Mouse (Mus musculus): ENCODE measurements around the gene Olfr640. TPM values are rescaled to one million over a fixed set of nuclear protein-coding genes. Genes with fewer than 3 reads are reported as not detected.

The Olfr640 gene
- not detected for polyA plus RNA-seq (2014; fragmentation: Illumina TruSeq; extraction: RNeasy Lipid Tissue Mini Kit (QIAGEN cat#74804); ENCODE audit: insufficient read depth, low read depth, low replicate concordance)

GRCm38 (mm10) chr7:104025473-104025872, at the start of gene Olfr640:
Olfr640 (minus strand) TSS chr7:104025573.

GRCm38 (mm10) chr7:104071769-104072168, 46.4 kb upstream of the Olfr640 start, which contains the start of gene Olfr644:
Olfr644 (minus strand) TSS chr7:104071869.

GRCm38 (mm10) chr7:104061345-104061744, 36.0 kb upstream of the Olfr640 start, which contains the start of gene 4930516K23Rik:
4930516K23Rik (minus strand) TSS chr7:104061445.

GRCm38 (mm10) chr7:104052566-104052965, 27.2 kb upstream of the Olfr640 start, which contains the start of gene Olfr642:
Olfr642 (minus strand) TSS chr7:104052666.

GRCm38 (mm10) chr7:104035145-104035544, 9.8 kb upstream of the Olfr640 start, which contains the start of gene Olfr641:
Olfr641 (plus strand) TSS chr7:104035445.

GRCm38 (mm10) chr7:104017203-104017602, 8.2 kb downstream of the Olfr640 start, which contains the start of gene Olfr639:
Olfr639 (minus strand) TSS chr7:104017303.

GRCm38 (mm10) chr7:103998446-103998845, 26.9 kb downstream of the Olfr640 start, which contains the start of gene Olfr638:
Olfr638 (plus strand) TSS chr7:103998746.

GRCm38 (mm10) chr7:103970852-103971251, 54.5 kb downstream of the Olfr640 start, which contains the start of gene Olfr635:
Olfr635 (plus strand) TSS chr7:103971152.

Other genes starting within 250 kb of the Olfr640 start
- not detected for gene Olfr68, start 245.9 kb downstream of the Olfr640 start, polyA plus RNA-seq (2014; fragmentation: Illumina TruSeq; extraction: RNeasy Lipid Tissue Mini Kit (QIAGEN cat#74804); ENCODE audit: insufficient read depth, low read depth, low replicate concordance)
- not detected for gene Olfr67, start 233.8 kb downstream of the Olfr640 start, polyA plus RNA-seq (2014; fragmentation: Illumina TruSeq; extraction: RNeasy Lipid Tissue Mini Kit (QIAGEN cat#74804); ENCODE audit: insufficient read depth, low read depth, low replicate concordance)
- 3,244 TPM for gene Hbb-bt, start 211.6 kb downstream of the Olfr640 start, polyA plus RNA-seq (2014; fragmentation: Illumina TruSeq; extraction: RNeasy Lipid Tissue Mini Kit (QIAGEN cat#74804); ENCODE audit: insufficient read depth, low read depth, low replicate concordance)
- gene Hbb-bs, start 197.5 kb downstream of the Olfr640 start, polyA plus RNA-seq (2014; fragmentation: Illumina TruSeq; extraction: RNeasy Lipid Tissue Mini Kit (QIAGEN cat#74804); ENCODE audit: insufficient read depth, low read depth, low replicate concordance), result 22,942 TPM
- not detected for gene Hbb-bh2, start 185.1 kb downstream of the Olfr640 start, polyA plus RNA-seq (2014; fragmentation: Illumina TruSeq; extraction: RNeasy Lipid Tissue Mini Kit (QIAGEN cat#74804); ENCODE audit: insufficient read depth, low read depth, low replicate concordance)
- gene Hbb-bh1, start 182.4 kb downstream of the Olfr640 start, polyA plus RNA-seq (2014; fragmentation: Illumina TruSeq; extraction: RNeasy Lipid Tissue Mini Kit (QIAGEN cat#74804); ENCODE audit: insufficient read depth, low read depth, low replicate concordance), result not detected
- gene Hbb-y, start 172.4 kb downstream of the Olfr640 start, polyA plus RNA-seq (2014; fragmentation: Illumina TruSeq; extraction: RNeasy Lipid Tissue Mini Kit (QIAGEN cat#74804); ENCODE audit: insufficient read depth, low read depth, low replicate concordance), result not detected
- not detected for gene Olfr66, start 139.3 kb downstream of the Olfr640 start, polyA plus RNA-seq (2014; fragmentation: Illumina TruSeq; extraction: RNeasy Lipid Tissue Mini Kit (QIAGEN cat#74804); ENCODE audit: insufficient read depth, low read depth, low replicate concordance)
- gene Olfr64, start 131.1 kb downstream of the Olfr640 start, polyA plus RNA-seq (2014; fragmentation: Illumina TruSeq; extraction: RNeasy Lipid Tissue Mini Kit (QIAGEN cat#74804); ENCODE audit: insufficient read depth, low read depth, low replicate concordance), result not detected
- gene Olfr65, start 122.1 kb downstream of the Olfr640 start, polyA plus RNA-seq (2014; fragmentation: Illumina TruSeq; extraction: RNeasy Lipid Tissue Mini Kit (QIAGEN cat#74804); ENCODE audit: insufficient read depth, low read depth, low replicate concordance), result not detected
- gene Olfr631, start 96.7 kb downstream of the Olfr640 start, polyA plus RNA-seq (2014; fragmentation: Illumina TruSeq; extraction: RNeasy Lipid Tissue Mini Kit (QIAGEN cat#74804); ENCODE audit: insufficient read depth, low read depth, low replicate concordance), result not detected
- not detected for gene Olfr632, start 91.2 kb downstream of the Olfr640 start, polyA plus RNA-seq (2014; fragmentation: Illumina TruSeq; extraction: RNeasy Lipid Tissue Mini Kit (QIAGEN cat#74804); ENCODE audit: insufficient read depth, low read depth, low replicate concordance)
- not detected for gene Olfr633, start 81.1 kb downstream of the Olfr640 start, polyA plus RNA-seq (2014; fragmentation: Illumina TruSeq; extraction: RNeasy Lipid Tissue Mini Kit (QIAGEN cat#74804); ENCODE audit: insufficient read depth, low read depth, low replicate concordance)
- gene Olfr635, start 54.4 kb downstream of the Olfr640 start, polyA plus RNA-seq (2014; fragmentation: Illumina TruSeq; extraction: RNeasy Lipid Tissue Mini Kit (QIAGEN cat#74804); ENCODE audit: insufficient read depth, low read depth, low replicate concordance), result not detected
- not detected for gene Olfr638, start 26.8 kb downstream of the Olfr640 start, polyA plus RNA-seq (2014; fragmentation: Illumina TruSeq; extraction: RNeasy Lipid Tissue Mini Kit (QIAGEN cat#74804); ENCODE audit: insufficient read depth, low read depth, low replicate concordance)
- gene Olfr639, start 8.3 kb downstream of the Olfr640 start, polyA plus RNA-seq (2014; fragmentation: Illumina TruSeq; extraction: RNeasy Lipid Tissue Mini Kit (QIAGEN cat#74804); ENCODE audit: insufficient read depth, low read depth, low replicate concordance), result not detected
- not detected for gene Olfr641, start 9.9 kb upstream of the Olfr640 start, polyA plus RNA-seq (2014; fragmentation: Illumina TruSeq; extraction: RNeasy Lipid Tissue Mini Kit (QIAGEN cat#74804); ENCODE audit: insufficient read depth, low read depth, low replicate concordance)
- not detected for gene Olfr642, start 27.1 kb upstream of the Olfr640 start, polyA plus RNA-seq (2014; fragmentation: Illumina TruSeq; extraction: RNeasy Lipid Tissue Mini Kit (QIAGEN cat#74804); ENCODE audit: insufficient read depth, low read depth, low replicate concordance)
- not detected for gene 4930516K23Rik, start 35.9 kb upstream of the Olfr640 start, polyA plus RNA-seq (2014; fragmentation: Illumina TruSeq; extraction: RNeasy Lipid Tissue Mini Kit (QIAGEN cat#74804); ENCODE audit: insufficient read depth, low read depth, low replicate concordance)
- not detected for gene Olfr644, start 46.3 kb upstream of the Olfr640 start, polyA plus RNA-seq (2014; fragmentation: Illumina TruSeq; extraction: RNeasy Lipid Tissue Mini Kit (QIAGEN cat#74804); ENCODE audit: insufficient read depth, low read depth, low replicate concordance)
- gene Olfr645, start 59.9 kb upstream of the Olfr640 start, polyA plus RNA-seq (2014; fragmentation: Illumina TruSeq; extraction: RNeasy Lipid Tissue Mini Kit (QIAGEN cat#74804); ENCODE audit: insufficient read depth, low read depth, low replicate concordance), result not detected
- not detected for gene Olfr646, start 79.3 kb upstream of the Olfr640 start, polyA plus RNA-seq (2014; fragmentation: Illumina TruSeq; extraction: RNeasy Lipid Tissue Mini Kit (QIAGEN cat#74804); ENCODE audit: insufficient read depth, low read depth, low replicate concordance)
- not detected for gene Ubqln5, start 104.3 kb upstream of the Olfr640 start, polyA plus RNA-seq (2014; fragmentation: Illumina TruSeq; extraction: RNeasy Lipid Tissue Mini Kit (QIAGEN cat#74804); ENCODE audit: insufficient read depth, low read depth, low replicate concordance)
- gene Olfr643, start 111.8 kb upstream of the Olfr640 start, polyA plus RNA-seq (2014; fragmentation: Illumina TruSeq; extraction: RNeasy Lipid Tissue Mini Kit (QIAGEN cat#74804); ENCODE audit: insufficient read depth, low read depth, low replicate concordance), result not detected
- not detected for gene Ubqln3, start 117.7 kb upstream of the Olfr640 start, polyA plus RNA-seq (2014; fragmentation: Illumina TruSeq; extraction: RNeasy Lipid Tissue Mini Kit (QIAGEN cat#74804); ENCODE audit: insufficient read depth, low read depth, low replicate concordance)
- not detected for gene Ubqlnl, start 125.0 kb upstream of the Olfr640 start, polyA plus RNA-seq (2014; fragmentation: Illumina TruSeq; extraction: RNeasy Lipid Tissue Mini Kit (QIAGEN cat#74804); ENCODE audit: insufficient read depth, low read depth, low replicate concordance)
- not detected for gene Olfm5, start 139.3 kb upstream of the Olfr640 start, polyA plus RNA-seq (2014; fragmentation: Illumina TruSeq; extraction: RNeasy Lipid Tissue Mini Kit (QIAGEN cat#74804); ENCODE audit: insufficient read depth, low read depth, low replicate concordance)
- gene Olfr648, start 157.8 kb upstream of the Olfr640 start, polyA plus RNA-seq (2014; fragmentation: Illumina TruSeq; extraction: RNeasy Lipid Tissue Mini Kit (QIAGEN cat#74804); ENCODE audit: insufficient read depth, low read depth, low replicate concordance), result not detected
- gene Olfr649, start 170.4 kb upstream of the Olfr640 start, polyA plus RNA-seq (2014; fragmentation: Illumina TruSeq; extraction: RNeasy Lipid Tissue Mini Kit (QIAGEN cat#74804); ENCODE audit: insufficient read depth, low read depth, low replicate concordance), result not detected
- 0.55 TPM for gene Trim6, start 193.2 kb upstream of the Olfr640 start, polyA plus RNA-seq (2014; fragmentation: Illumina TruSeq; extraction: RNeasy Lipid Tissue Mini Kit (QIAGEN cat#74804); ENCODE audit: insufficient read depth, low read depth, low replicate concordance)
- 16.4 TPM for gene Trim34a, start 218.9 kb upstream of the Olfr640 start, polyA plus RNA-seq (2014; fragmentation: Illumina TruSeq; extraction: RNeasy Lipid Tissue Mini Kit (QIAGEN cat#74804); ENCODE audit: insufficient read depth, low read depth, low replicate concordance)